Mouse (Mus musculus): Measurements from ENCODE around the gene Olfr1153. TPM values are rescaled to one million over a fixed set of nuclear protein-coding genes. Genes with fewer than 3 reads are reported as not detected.

Gene Olfr1153
- polyA plus RNA-seq (2012; ENCODE audit: insufficient read depth, insufficient read length, low replicate concordance, missing spikeins), result not detected in 2 replicates

DNA sequence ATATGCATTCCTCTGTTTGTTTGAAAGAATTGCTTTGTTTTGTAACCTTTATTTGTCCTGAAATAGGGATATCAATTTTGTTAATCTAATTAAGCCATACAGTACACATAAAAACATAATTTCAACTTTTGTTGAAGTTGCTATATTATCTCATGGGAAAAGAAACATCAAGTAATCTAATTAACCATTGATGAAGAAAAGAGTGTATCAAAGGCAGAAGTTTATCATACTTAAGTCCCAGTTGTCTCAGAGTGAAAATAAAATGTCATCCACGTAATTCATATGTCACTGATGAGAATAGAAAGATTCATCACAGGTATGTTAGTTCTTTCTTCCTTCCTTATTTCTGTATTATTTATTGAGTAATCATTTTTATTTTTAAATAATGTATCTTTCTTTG, at the start of gene Olfr1153:
TSS of gene Olfr1153 (plus strand) at position 301 of the 400 bp plus-strand sequence.
- WGBS, result 53% methylated on average over 1 of the region's 1 CpGs
- H3K4me3 ChIP-seq (ENCODE audit: insufficient read depth, low read depth, low read length), result no peak within 1 kb of the TSS
- H3K4me1 ChIP-seq (ENCODE audit: control insufficient read depth, insufficient read depth, low read length), result no peaks in the 10 kb centered on the region
- no peak for TF ChIP-seq POLR2A (IDR thresholded peaks at IDR 0.05; ENCODE audit: insufficient read depth, low read depth, low read length)
- TF ChIP-seq CTCF (IDR thresholded peaks at IDR 0.05; ENCODE audit: insufficient read depth, low read depth, low read length), result no peak
- H3K27ac ChIP-seq (ENCODE audit: insufficient read depth, low read depth, low read length), result no peak within 1 kb of the TSS

DNA sequence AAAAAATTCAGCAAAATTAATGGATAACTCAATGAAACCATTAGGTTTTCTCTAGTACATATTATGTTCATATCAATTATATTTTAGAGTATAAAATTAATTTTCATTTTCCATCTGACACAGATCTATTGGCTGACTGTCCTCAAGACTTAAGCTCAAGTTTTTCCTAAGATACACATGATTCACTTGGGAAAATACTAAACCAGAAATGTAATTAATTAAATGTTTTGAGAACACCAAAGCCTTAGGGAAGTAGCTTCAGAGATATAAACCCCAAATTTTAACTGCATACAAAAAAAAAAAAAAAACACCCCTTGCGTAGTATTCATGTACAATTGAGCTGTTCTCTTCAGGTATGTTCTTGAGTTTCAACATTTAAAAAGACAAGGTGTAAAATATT, 39.2 kb upstream of the Olfr1153 start, which contains the start of gene Olfr1151:
TSS of gene Olfr1151 (plus strand) at position 301 of the 400 bp plus-strand sequence.
- Histone ChIP-seq H3K4me1 (ENCODE audit: control insufficient read depth, insufficient read depth, low read length) (no peaks in the 10 kb centered on the region), H3K4me3 (ENCODE audit: insufficient read depth, low read depth, low read length) (no peak within 1 kb of the TSS), H3K27ac (ENCODE audit: insufficient read depth, low read depth, low read length) (no peak within 1 kb of the TSS)
- TF ChIP-seq CTCF (IDR thresholded peaks at IDR 0.05; ENCODE audit: insufficient read depth, low read depth, low read length) (no peak), POLR2A (IDR thresholded peaks at IDR 0.05; ENCODE audit: insufficient read depth, low read depth, low read length) (no peak)
- WGBS, result 88% methylated on average over 1 of the region's 1 CpGs

DNA sequence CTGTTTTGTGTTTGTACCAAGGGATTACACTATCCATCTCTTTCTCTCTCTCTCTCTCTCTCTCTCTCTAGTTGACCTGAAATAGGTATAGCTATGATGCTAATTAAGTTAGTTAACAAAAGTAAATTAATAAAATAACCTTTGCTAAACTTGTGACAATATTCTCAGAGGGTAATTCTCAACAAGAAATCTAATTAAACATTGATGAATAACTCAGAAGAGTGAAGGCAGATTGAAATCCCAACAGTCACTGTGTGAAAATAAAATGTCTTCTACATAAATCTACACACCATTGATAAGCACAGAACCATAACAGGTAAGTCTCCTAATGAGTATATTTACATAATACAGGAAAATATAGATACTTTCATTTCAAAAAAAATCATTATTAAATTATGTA, 28.6 kb upstream of the Olfr1153 start, which contains the start of gene Olfr1152:
TSS of gene Olfr1152 (plus strand) at position 301 of the 400 bp plus-strand sequence.
- H3K4me3 ChIP-seq (ENCODE audit: insufficient read depth, low read depth, low read length), result no peak within 1 kb of the TSS
- TF ChIP-seq CTCF (IDR thresholded peaks at IDR 0.05; ENCODE audit: insufficient read depth, low read depth, low read length) (no peak), POLR2A (IDR thresholded peaks at IDR 0.05; ENCODE audit: insufficient read depth, low read depth, low read length) (no peak)
- no peak within 1 kb of the TSS for H3K27ac ChIP-seq (ENCODE audit: insufficient read depth, low read depth, low read length)
- H3K4me1 ChIP-seq (ENCODE audit: control insufficient read depth, insufficient read depth, low read length), result no peaks in the 10 kb centered on the region

DNA sequence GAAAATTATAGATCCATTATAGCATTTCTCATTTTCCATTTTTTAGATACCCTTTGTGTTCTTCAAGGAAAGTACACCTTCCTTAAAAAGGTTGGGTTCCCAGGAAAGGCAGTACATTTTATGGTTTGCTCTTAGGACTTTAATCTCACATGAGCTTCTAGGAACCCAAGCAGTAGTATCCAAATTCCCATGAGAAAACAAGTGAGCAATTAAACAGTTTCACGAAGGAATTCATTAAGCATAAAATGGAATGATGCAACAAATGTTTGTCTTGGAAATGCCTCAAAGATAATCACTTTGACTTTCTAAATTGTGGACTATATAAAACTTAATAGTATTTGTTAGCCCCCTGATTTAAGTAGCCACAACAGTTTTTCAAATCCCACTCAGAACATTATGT, 10.3 kb downstream of the Olfr1153 start, which contains the start of gene Olfr1154:
TSS of gene Olfr1154 (minus strand) at position 101 of the 400 bp plus-strand sequence.
- TF ChIP-seq CTCF (IDR thresholded peaks at IDR 0.05; ENCODE audit: insufficient read depth, low read depth, low read length), result no peak
- TF ChIP-seq POLR2A (IDR thresholded peaks at IDR 0.05; ENCODE audit: insufficient read depth, low read depth, low read length), result no peak
- no peaks in the 10 kb centered on the region for H3K4me1 ChIP-seq (ENCODE audit: control insufficient read depth, insufficient read depth, low read length)
- no peak within 1 kb of the TSS for H3K4me3 ChIP-seq (ENCODE audit: insufficient read depth, low read depth, low read length)
- WGBS, result 91% methylated on average over 1 of the region's 1 CpGs
- no peak within 1 kb of the TSS for H3K27ac ChIP-seq (ENCODE audit: insufficient read depth, low read depth, low read length)

DNA sequence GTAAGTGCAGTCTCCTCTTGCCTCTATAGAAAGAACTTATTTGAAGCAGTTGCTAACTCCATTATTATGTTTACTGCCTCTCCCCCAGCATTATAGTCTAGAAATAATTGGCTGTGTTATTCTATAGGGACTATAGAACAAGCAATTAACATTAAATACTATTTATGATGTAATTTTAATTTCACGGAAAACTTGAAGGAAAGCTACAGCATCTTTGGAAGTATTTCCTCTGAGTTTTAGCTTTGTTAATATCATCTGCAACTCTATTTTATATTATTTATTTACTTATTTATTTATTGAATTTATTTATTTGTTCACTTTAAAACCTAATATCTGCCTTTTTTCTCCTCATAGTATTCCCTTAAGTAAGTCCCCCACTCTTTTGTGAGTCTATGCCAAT, 50.3 kb downstream of the Olfr1153 start, which contains the start of gene Olfr1155:
TSS of gene Olfr1155 (minus strand) at position 101 of the 400 bp plus-strand sequence.
- no peak for TF ChIP-seq POLR2A (IDR thresholded peaks at IDR 0.05; ENCODE audit: insufficient read depth, low read depth, low read length)
- no peak for TF ChIP-seq CTCF (IDR thresholded peaks at IDR 0.05; ENCODE audit: insufficient read depth, low read depth, low read length)
- H3K27ac ChIP-seq (ENCODE audit: insufficient read depth, low read depth, low read length), result no peak within 1 kb of the TSS
- 94% methylated on average over 1 of the region's 1 CpGs for WGBS
- H3K4me3 ChIP-seq (ENCODE audit: insufficient read depth, low read depth, low read length), result no peak within 1 kb of the TSS
- no peaks in the 10 kb centered on the region for H3K4me1 ChIP-seq (ENCODE audit: control insufficient read depth, insufficient read depth, low read length)

Other genes starting within 250 kb of the Olfr1153 start
- not detected in 2 replicates for gene Olfr1133, start 247.6 kb upstream of the Olfr1153 start, polyA plus RNA-seq (2012; ENCODE audit: insufficient read depth, insufficient read length, low replicate concordance, missing spikeins)
- not detected in 2 replicates for gene Olfr1134, start 236.5 kb upstream of the Olfr1153 start, polyA plus RNA-seq (2012; ENCODE audit: insufficient read depth, insufficient read length, low replicate concordance, missing spikeins)
- not detected in 2 replicates for gene Olfr1135, start 221.3 kb upstream of the Olfr1153 start, polyA plus RNA-seq (2012; ENCODE audit: insufficient read depth, insufficient read length, low replicate concordance, missing spikeins)
- gene Olfr1136, start 201.0 kb upstream of the Olfr1153 start, polyA plus RNA-seq (2012; ENCODE audit: insufficient read depth, insufficient read length, low replicate concordance, missing spikeins), result not detected in 2 replicates
- not detected in 2 replicates for gene Olfr1137, start 181.8 kb upstream of the Olfr1153 start, polyA plus RNA-seq (2012; ENCODE audit: insufficient read depth, insufficient read length, low replicate concordance, missing spikeins)
- not detected in 2 replicates for gene Olfr1138, start 155.0 kb upstream of the Olfr1153 start, polyA plus RNA-seq (2012; ENCODE audit: insufficient read depth, insufficient read length, low replicate concordance, missing spikeins)
- not detected in 2 replicates for gene Olfr1140, start 151.2 kb upstream of the Olfr1153 start, polyA plus RNA-seq (2012; ENCODE audit: insufficient read depth, insufficient read length, low replicate concordance, missing spikeins)
- gene Olfr1141, start 141.0 kb upstream of the Olfr1153 start, polyA plus RNA-seq (2012; ENCODE audit: insufficient read depth, insufficient read length, low replicate concordance, missing spikeins), result not detected in 2 replicates
- not detected in 2 replicates for gene Olfr152, start 115.5 kb upstream of the Olfr1153 start, polyA plus RNA-seq (2012; ENCODE audit: insufficient read depth, insufficient read length, low replicate concordance, missing spikeins)
- not detected in 2 replicates for gene Olfr1143, start 94.4 kb upstream of the Olfr1153 start, polyA plus RNA-seq (2012; ENCODE audit: insufficient read depth, insufficient read length, low replicate concordance, missing spikeins)
- not detected in 2 replicates for gene Olfr1145, start 85.1 kb upstream of the Olfr1153 start, polyA plus RNA-seq (2012; ENCODE audit: insufficient read depth, insufficient read length, low replicate concordance, missing spikeins)
- gene Olfr1148, start 64.4 kb upstream of the Olfr1153 start, polyA plus RNA-seq (2012; ENCODE audit: insufficient read depth, insufficient read length, low replicate concordance, missing spikeins), result not detected in 2 replicates
- gene Olfr1150-ps1, start 51.0 kb upstream of the Olfr1153 start, polyA plus RNA-seq (2012; ENCODE audit: insufficient read depth, insufficient read length, low replicate concordance, missing spikeins), result not detected in 2 replicates
- not detected in 2 replicates for gene Olfr1151, start 39.1 kb upstream of the Olfr1153 start, polyA plus RNA-seq (2012; ENCODE audit: insufficient read depth, insufficient read length, low replicate concordance, missing spikeins)
- gene Olfr1152, start 28.5 kb upstream of the Olfr1153 start, polyA plus RNA-seq (2012; ENCODE audit: insufficient read depth, insufficient read length, low replicate concordance, missing spikeins), result not detected in 2 replicates
- not detected in 2 replicates for gene Olfr1154, start 10.2 kb downstream of the Olfr1153 start, polyA plus RNA-seq (2012; ENCODE audit: insufficient read depth, insufficient read length, low replicate concordance, missing spikeins)
- gene Olfr1155, start 50.2 kb downstream of the Olfr1153 start, polyA plus RNA-seq (2012; ENCODE audit: insufficient read depth, insufficient read length, low replicate concordance, missing spikeins), result not detected in 2 replicates
- not detected in 2 replicates for gene Olfr1156, start 58.1 kb downstream of the Olfr1153 start, polyA plus RNA-seq (2012; ENCODE audit: insufficient read depth, insufficient read length, low replicate concordance, missing spikeins)
- not detected in 2 replicates for gene Olfr1157, start 73.3 kb downstream of the Olfr1153 start, polyA plus RNA-seq (2012; ENCODE audit: insufficient read depth, insufficient read length, low replicate concordance, missing spikeins)
- gene Olfr74, start 79.7 kb downstream of the Olfr1153 start, polyA plus RNA-seq (2012; ENCODE audit: insufficient read depth, insufficient read length, low replicate concordance, missing spikeins), result not detected in 2 replicates
- not detected in 2 replicates for gene Olfr1158, start 95.2 kb downstream of the Olfr1153 start, polyA plus RNA-seq (2012; ENCODE audit: insufficient read depth, insufficient read length, low replicate concordance, missing spikeins)
- not detected in 2 replicates for gene Olfr1160, start 113.3 kb downstream of the Olfr1153 start, polyA plus RNA-seq (2012; ENCODE audit: insufficient read depth, insufficient read length, low replicate concordance, missing spikeins)
- not detected in 2 replicates for gene Olfr1161, start 127.8 kb downstream of the Olfr1153 start, polyA plus RNA-seq (2012; ENCODE audit: insufficient read depth, insufficient read length, low replicate concordance, missing spikeins)
- gene Olfr73, start 142.7 kb downstream of the Olfr1153 start, polyA plus RNA-seq (2012; ENCODE audit: insufficient read depth, insufficient read length, low replicate concordance, missing spikeins), result not detected in 2 replicates
- not detected in 2 replicates for gene Olfr1162, start 156.2 kb downstream of the Olfr1153 start, polyA plus RNA-seq (2012; ENCODE audit: insufficient read depth, insufficient read length, low replicate concordance, missing spikeins)
- not detected in 2 replicates for gene Olfr1163, start 176.9 kb downstream of the Olfr1153 start, polyA plus RNA-seq (2012; ENCODE audit: insufficient read depth, insufficient read length, low replicate concordance, missing spikeins)
- gene Olfr1164, start 199.0 kb downstream of the Olfr1153 start, polyA plus RNA-seq (2012; ENCODE audit: insufficient read depth, insufficient read length, low replicate concordance, missing spikeins), result not detected in 2 replicates
- gene Olfr1166, start 233.3 kb downstream of the Olfr1153 start, polyA plus RNA-seq (2012; ENCODE audit: insufficient read depth, insufficient read length, low replicate concordance, missing spikeins), result not detected in 2 replicates

Measured in olfactory bulb, adult 2 months (tissue).